Mouse (Mus musculus): ENCODE data around the gene Slc17a4.

DNA sequence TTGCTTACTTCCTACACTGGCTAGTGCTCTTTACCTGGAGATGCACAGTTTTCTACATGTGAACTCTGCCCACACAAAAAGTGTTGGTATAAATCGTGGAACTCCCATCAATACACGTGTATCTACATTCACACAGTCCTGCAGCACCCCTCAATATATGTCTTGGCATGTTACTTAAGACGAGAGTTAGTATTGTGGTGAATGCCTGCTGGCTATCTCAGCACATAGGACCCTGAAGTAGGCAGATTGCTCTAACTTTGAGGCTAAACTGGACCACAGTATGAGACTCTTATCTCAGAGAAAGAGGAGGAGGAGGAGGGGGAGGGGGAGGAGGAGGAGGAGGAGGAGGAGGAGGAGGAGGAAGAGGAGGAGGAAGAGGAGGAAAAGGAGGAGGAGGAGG is 35.7 kb downstream of the Slc17a4 start:
- TF ChIP-seq POLR2A (IDR thresholded peaks at IDR 0.05; ENCODE audit: low read depth, low read length), result no peak
- no peak for TF ChIP-seq CTCF (IDR thresholded peaks at IDR 0.05; ENCODE audit: extremely low read depth, insufficient read depth, insufficient read length, insufficient replicate concordance)
